Mouse (Mus musculus): ENCODE data around the gene Col16a1. TPM values are rescaled to one million over a fixed set of nuclear protein-coding genes. Genes with fewer than 3 reads are reported as not detected.

Col16a1 gene
- polyA plus RNA-seq, 1 experiment from 2014 or later = 57.4 TPM

DNA sequence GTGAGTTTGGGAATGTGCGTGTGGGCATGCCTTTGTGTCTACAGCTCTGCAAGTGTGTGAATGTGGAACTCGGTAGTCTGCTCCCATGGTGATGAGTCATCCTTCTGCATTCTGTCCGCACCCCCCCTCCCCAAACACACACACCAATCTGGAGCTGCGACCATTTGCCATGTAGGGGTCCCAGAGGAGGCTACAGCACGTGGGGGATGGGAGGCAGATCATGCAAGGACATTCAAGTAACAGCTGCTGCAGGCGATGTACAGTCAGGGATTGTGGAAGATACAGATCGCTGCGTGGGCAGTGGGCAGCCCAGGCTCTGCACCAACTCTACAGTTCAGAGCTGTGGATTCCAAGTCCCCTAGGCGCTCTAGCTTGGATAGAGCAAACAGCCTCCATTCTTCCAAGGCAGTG, 93.4 kb downstream of the Col16a1 start:
- ATAC-seq (replicated peaks; ENCODE audit: low FRiP score) = no peak

DNA sequence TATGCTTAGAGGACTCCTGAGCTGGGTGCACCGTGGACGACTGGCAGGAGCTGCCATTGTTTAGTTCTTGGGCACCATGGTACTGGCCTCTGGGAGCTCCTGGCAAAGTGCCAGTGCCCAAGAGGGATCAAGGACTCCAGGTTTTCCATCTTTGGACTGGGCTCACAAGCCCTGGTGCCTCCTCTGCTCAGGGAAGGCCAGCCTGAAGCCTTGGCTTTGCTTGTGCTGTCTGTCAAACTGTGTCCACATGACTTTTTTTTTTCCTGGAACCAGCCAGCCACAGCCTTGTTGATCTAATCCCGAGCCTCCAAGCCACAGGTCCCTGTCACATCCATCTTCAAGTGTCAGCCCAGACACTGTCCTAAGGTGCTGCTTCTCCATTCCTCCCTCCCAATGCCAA, 94.1 kb downstream of the Col16a1 start:
- peaks cover 71% of the 10 kb centered on the region for H3K27me3 ChIP-seq
- no peak overlapping the region for H3K27ac ChIP-seq
- no peak overlapping the region for H3K4me3 ChIP-seq (replicated peaks)
- peaks cover 16% of the 10 kb centered on the region for H3K4me1 ChIP-seq
- H3K36me3 ChIP-seq = no peaks in the 10 kb centered on the region
- no peak overlapping the region for H3K9ac ChIP-seq
- no peaks in the 10 kb centered on the region for H3K9me3 ChIP-seq (replicated peaks)
- H3K4me2 ChIP-seq = no peak overlapping the region
- 54% methylated on average over 3 of the region's 3 CpGs for WGBS
- ATAC-seq (replicated peaks; ENCODE audit: low FRiP score) = no peak

More for the DNA sequence above, 93.4 kb downstream of the Col16a1 start:
- no peaks in the 10 kb centered on the region for H3K9me3 ChIP-seq (replicated peaks)
- H3K4me1 ChIP-seq = peaks cover 16% of the 10 kb centered on the region
- H3K36me3 ChIP-seq = no peaks in the 10 kb centered on the region
- H3K27me3 ChIP-seq = peaks cover 76% of the 10 kb centered on the region
- H3K4me2 ChIP-seq = no peak overlapping the region
- no peak overlapping the region for H3K9ac ChIP-seq
- no peak overlapping the region for H3K27ac ChIP-seq
- 59% methylated on average over 9 of the region's 9 CpGs for WGBS
- no peak overlapping the region for H3K4me3 ChIP-seq (replicated peaks)

DNA sequence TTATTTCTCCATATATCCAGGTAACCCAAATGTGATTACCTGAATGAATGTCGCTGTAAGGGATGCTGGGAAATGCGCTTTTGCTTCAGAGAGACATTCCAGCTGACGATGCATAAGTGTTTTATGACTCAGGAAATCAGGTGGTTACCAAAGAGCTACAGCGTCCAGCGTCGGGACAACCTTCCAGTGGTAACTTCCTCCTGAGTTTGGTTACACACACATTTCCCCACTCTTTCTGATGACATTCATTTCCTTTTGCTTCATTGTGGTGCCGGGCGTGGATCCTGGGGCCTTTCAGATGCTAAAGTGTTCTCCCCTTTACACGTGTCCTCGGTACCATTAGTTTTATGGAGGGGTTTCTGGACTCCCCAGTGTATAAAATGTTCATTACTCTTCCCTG, 100.8 kb downstream of the Col16a1 start:
- Histone ChIP-seq H3K4me3 (replicated peaks) (no peak overlapping the region), H3K9me3 (replicated peaks) (no peaks in the 10 kb centered on the region), H3K27ac (no peak overlapping the region), H3K36me3 (no peaks in the 10 kb centered on the region), H3K9ac (no peak overlapping the region), H3K4me2 (no peak overlapping the region), H3K4me1 (no peaks in the 10 kb centered on the region), H3K27me3 (peaks cover 46% of the 10 kb centered on the region)
- 67% methylated on average over 10 of the region's 10 CpGs for WGBS
- ATAC-seq (replicated peaks; ENCODE audit: low FRiP score) = no peak

Other genes with a start within 250 kb of the Col16a1 start
- gene Ptp4a2, start 236.6 kb upstream of the Col16a1 start, polyA plus RNA-seq (2015; fragmentation: Nextera tagmentation; extraction: Ambion mirVana) = 311 and 374 TPM in 2 replicates
- gene Spocd1, start 118.6 kb upstream of the Col16a1 start, polyA plus RNA-seq (2015; fragmentation: Nextera tagmentation; extraction: Ambion mirVana) = not detected in 2 replicates
- 1.8 and 2.3 TPM in 2 replicates for gene Adgrb2, start 63.0 kb upstream of the Col16a1 start, polyA plus RNA-seq (2015; fragmentation: Nextera tagmentation; extraction: Ambion mirVana)
- gene Pef1, start 54.7 kb downstream of the Col16a1 start, polyA plus RNA-seq (2015; fragmentation: Nextera tagmentation; extraction: Ambion mirVana) = 68.9 and 75.1 TPM in 2 replicates
- 0.17 and 0.62 TPM in 2 replicates for gene Hcrtr1, start 91.5 kb downstream of the Col16a1 start, polyA plus RNA-seq (2015; fragmentation: Nextera tagmentation; extraction: Ambion mirVana)
- 51.0 and 62.7 TPM in 2 replicates for gene Tinagl1, start 127.3 kb downstream of the Col16a1 start, polyA plus RNA-seq (2015; fragmentation: Nextera tagmentation; extraction: Ambion mirVana)
- gene Gm853, start 174.6 kb downstream of the Col16a1 start, polyA plus RNA-seq (2015; fragmentation: Nextera tagmentation; extraction: Ambion mirVana) = 0.26 and 0.39 TPM in 2 replicates
- 43.8 and 48.8 TPM in 2 replicates for gene Serinc2, start 231.4 kb downstream of the Col16a1 start, polyA plus RNA-seq (2015; fragmentation: Nextera tagmentation; extraction: Ambion mirVana)